Mouse (Mus musculus) adrenal gland, postnatal 14 days (tissue): ENCODE measurements around the gene Eif3l. TPM values are rescaled to one million over a fixed set of nuclear protein-coding genes. Genes with fewer than 3 reads are reported as not detected.
A peak's percentile ranks its signal among the peaks of the same experiment; 100 is the strongest.

Source experiments
- DNase-seq: peaks from one replicate; pipeline ENCODE4 v3.0.0; 2021; ENCODE audit warnings: mixed read lengths
- total RNA-seq: library from RNA; stranded (reverse); gene quantifications from 2 replicates; pipeline ENCODE4 v1.2.3, GENCODE M21; 2021

The Eif3l gene
- total RNA-seq, 1 experiment from 2014 or later = 171 TPM

GRCm38 (mm10) chr15:79124331-79124875, 49.4 kb downstream of the Eif3l start:
- DNase-seq = no peak

- DNase-seq = peak; percentile 71
These were observed 51.4 kb downstream of the Eif3l start for GRCm38 (mm10) chr15:79126217-79126932.

- DNase-seq = no peak
These were observed 52.1 kb downstream of the Eif3l start for GRCm38 (mm10) chr15:79127101-79127500.

GRCm38 (mm10) chr15:79128208-79128607, 53.2 kb downstream of the Eif3l start:
- no peak for DNase-seq

- DNase-seq = peak; percentile 73
These were observed 54.3 kb downstream of the Eif3l start for GRCm38 (mm10) chr15:79129311-79129710.

GRCm38 (mm10) chr15:79130782-79131181, 55.8 kb downstream of the Eif3l start:
- peak; percentile 47 for DNase-seq

- peak; percentile 94 for DNase-seq
These were observed 56.5 kb downstream of the Eif3l start for GRCm38 (mm10) chr15:79131442-79131841.

GRCm38 (mm10) chr15:79133191-79133661, 58.2 kb downstream of the Eif3l start:
- DNase-seq = peak; percentile 68

GRCm38 (mm10) chr15:79134496-79135270, 59.7 kb downstream of the Eif3l start:
- DNase-seq = no peak

- no peak for DNase-seq
These were observed 60.4 kb downstream of the Eif3l start for GRCm38 (mm10) chr15:79135332-79135731.

- DNase-seq = no peak
These were observed 61.0 kb downstream of the Eif3l start for GRCm38 (mm10) chr15:79135783-79136575.

GRCm38 (mm10) chr15:79139640-79140039, 64.7 kb downstream of the Eif3l start:
- no peak for DNase-seq

- peak; percentile 97 for DNase-seq
These were observed 66.0 kb downstream of the Eif3l start, which contains the start of the genes Polr2f and 1700088E04Rik for GRCm38 (mm10) chr15:79140866-79141565. Gene Polr2f, plus strand, starts transcription at chr15:79141009. Gene 1700088E04Rik, minus strand, starts transcription at chr15:79141253.

GRCm38 (mm10) chr15:79141566-79141917, 66.6 kb downstream of the Eif3l start:
- no peak for DNase-seq

GRCm38 (mm10) chr15:79143316-79143715, 68.3 kb downstream of the Eif3l start:
- DNase-seq = no peak

Other genes starting within 250 kb of the Eif3l start
- gene Cdc42ep1, start 232.6 kb upstream of the Eif3l start, total RNA-seq = 44.5 and 45.1 TPM in 2 replicates
- gene Lgals2, start 219.7 kb upstream of the Eif3l start, total RNA-seq = 0.85 TPM in 1 of 2 replicates, not detected in the other
- 51.7 and 52.0 TPM in 2 replicates for gene Gga1, start 198.0 kb upstream of the Eif3l start, total RNA-seq
- gene Gm49510, start 175.5 kb upstream of the Eif3l start, total RNA-seq = not detected in 2 replicates
- gene Sh3bp1, start 175.4 kb upstream of the Eif3l start, total RNA-seq = 6.6 and 15.2 TPM in 2 replicates
- gene Pdxp, start 161.3 kb upstream of the Eif3l start, total RNA-seq = 4.4 and 6.2 TPM in 2 replicates
- 554 and 561 TPM in 2 replicates for gene Lgals1, start 148.5 kb upstream of the Eif3l start, total RNA-seq
- gene Nol12, start 140.2 kb upstream of the Eif3l start, total RNA-seq = 37.0 and 44.4 TPM in 2 replicates
- 82.2 and 85.0 TPM in 2 replicates for gene Triobp, start 127.5 kb upstream of the Eif3l start, total RNA-seq
- gene H1f0, start 46.7 kb upstream of the Eif3l start, total RNA-seq = 162 and 178 TPM in 2 replicates
- 0.41 and 0.78 TPM in 2 replicates for gene Galr3, start 33.3 kb upstream of the Eif3l start, total RNA-seq
- 23.3 and 24.1 TPM in 2 replicates for gene Ankrd54, start 12.3 kb upstream of the Eif3l start, total RNA-seq
- 34.3 and 41.0 TPM in 2 replicates for gene Micall1, start 33.7 kb downstream of the Eif3l start, total RNA-seq
- gene Polr2f, start 65.8 kb downstream of the Eif3l start, total RNA-seq = 110 and 127 TPM in 2 replicates
- 4.4 and 4.7 TPM in 2 replicates for gene 1700088E04Rik, start 66.1 kb downstream of the Eif3l start, total RNA-seq
- gene Sox10, start 90.1 kb downstream of the Eif3l start, total RNA-seq = 2.3 and 3.3 TPM in 2 replicates
- 18.6 and 22.9 TPM in 2 replicates for gene Pick1, start 154.0 kb downstream of the Eif3l start, total RNA-seq
- 0.22 TPM in 1 of 2 replicates, not detected in the other for gene Gm49486, start 154.2 kb downstream of the Eif3l start, total RNA-seq
- gene Slc16a8, start 179.6 kb downstream of the Eif3l start, total RNA-seq = not detected in 2 replicates
- 0.30 TPM in 1 of 2 replicates, not detected in the other for gene Baiap2l2, start 210.4 kb downstream of the Eif3l start, total RNA-seq